Mouse (Mus musculus) hindbrain, embryonic 11.5 days (tissue): Measurements from ENCODE around the gene Angptl7. TPM values are rescaled to one million over a fixed set of nuclear protein-coding genes. Genes with fewer than 3 reads are reported as not detected.

Experiments used
- ATAC-seq: fragments of 200-750 bp; cut with Nextera tagmentation; 2 replicates; pipeline ENCODE4 v1.8.0; 2017; ENCODE audit warnings: mild to moderate bottlenecking, moderate TSS enrichment, moderate library complexity; ENCODE audit not compliant: low FRiP score
- DNase-seq: peaks from one replicate; pipeline ENCODE4 v3.0.0-alpha.2; 2015; ENCODE audit warnings: low spot score
- H3K27ac ChIP-seq: fragments of 300-500 bp; sonication (generic); 2 replicates; pipeline ENCODE4 v1.5.1; 2014; ENCODE audit warnings: mild to moderate bottlenecking, low read depth, low read length
- H3K27me3 ChIP-seq: fragments of 300-500 bp; sonication (generic); 2 replicates; pipeline ENCODE4 v1.6.1; 2014; ENCODE audit warnings: mild to moderate bottlenecking, low read length, moderate library complexity, mixed read lengths; ENCODE audit not compliant: control insufficient read depth, insufficient read depth
- H3K36me3 ChIP-seq: fragments of 300-500 bp; sonication (generic); 2 replicates; pipeline ENCODE4 v1.6.1; 2014; ENCODE audit warnings: mild to moderate bottlenecking, low read length, moderate library complexity, mixed read lengths; ENCODE audit not compliant: control insufficient read depth, insufficient read depth
- H3K4me1 ChIP-seq: fragments of 300-500 bp; sonication (generic); replicated peaks from 2 replicates; pipeline ENCODE4 v1.6.1; 2014; ENCODE audit warnings: low read length, mixed read lengths; ENCODE audit not compliant: control insufficient read depth, insufficient read depth
- H3K4me2 ChIP-seq: fragments of 300-500 bp; sonication (generic); replicated peaks from 2 replicates; pipeline ENCODE4 v1.6.1; 2014; ENCODE audit warnings: mild to moderate bottlenecking, low read depth, low read length
- H3K4me3 ChIP-seq: fragments of 300-500 bp; sonication (generic); 2 replicates; pipeline ENCODE4 v1.5.1; 2014; ENCODE audit warnings: low read depth, low read length
- H3K9ac ChIP-seq: fragments of 300-500 bp; sonication (generic); 2 replicates; pipeline ENCODE4 v1.6.1; 2014; ENCODE audit warnings: low read depth, low read length
- H3K9me3 ChIP-seq: fragments of 300-500 bp; sonication (generic); 2 replicates; pipeline ENCODE4 v1.6.1; 2016; ENCODE audit warnings: low read length; ENCODE audit not compliant: control insufficient read depth
- WGBS: fragments of 180-500 bp; shearing (Covaris S2); extraction: QIAGEN DNeasy Blood & Tissue Kit; methylation state at CpG from one replicate; pipeline ENCODE4 v1.1.7; 2014; 5-methylcytosine and 5-hydroxymethylcytosine counted together
- polyA plus RNA-seq: library from polyadenylated mRNA; unstranded; fragments of >200 nt; fragmentation: Nextera tagmentation; extraction: Ambion mirVana; gene quantifications from 2 replicates; pipeline ENCODE4 v1.2.1, GENCODE M21; 2014

The Angptl7 gene
- polyA plus RNA-seq, 1 experiment from 2014 or later, result 0.28 TPM

- DNase-seq, result no peak
- Histone ChIP-seq H3K36me3 (0 out of 2 replicates have a peak, but pooled peaks cover 3% of the 10 kb centered on the region), H3K9ac (no peak overlapping the region), H3K4me3 (no peak overlapping the region), H3K27me3 (no peaks in the 10 kb centered on the region), H3K4me2 (no peak overlapping the region), H3K27ac (no peak overlapping the region), H3K4me1 (no peaks in the 10 kb centered on the region), H3K9me3 (no peaks in the 10 kb centered on the region)
- 88% methylated on average over 8 of the region's 8 CpGs for WGBS
- no peak for ATAC-seq
Measured at GRCm38 (mm10) chr4:148509450-148510084, 9.3 kb upstream of the Angptl7 start.

GRCm38 (mm10) chr4:148508084-148508849 lies 8.0 kb upstream of the Angptl7 start:
- Histone ChIP-seq H3K9me3 (no peaks in the 10 kb centered on the region), H3K4me3 (no peak overlapping the region), H3K27ac (no peak overlapping the region), H3K4me1 (no peaks in the 10 kb centered on the region), H3K27me3 (no peaks in the 10 kb centered on the region), H3K36me3 (0 out of 2 replicates have a peak, but pooled peaks cover 3% of the 10 kb centered on the region), H3K9ac (no peak overlapping the region), H3K4me2 (no peak overlapping the region)
- no peak for DNase-seq
- 95% methylated on average over 14 of the region's 14 CpGs for WGBS
- ATAC-seq, result no peak

GRCm38 (mm10) chr4:148507585-148507984 lies 7.3 kb upstream of the Angptl7 start:
- WGBS, result 85% methylated on average over 5 of the region's 5 CpGs
- DNase-seq (no peak), ATAC-seq (no peak)
- no peak overlapping the region for H3K4me3 ChIP-seq
- no peak overlapping the region for H3K9ac ChIP-seq
- no peaks in the 10 kb centered on the region for H3K4me1 ChIP-seq
- H3K9me3 ChIP-seq, result no peaks in the 10 kb centered on the region
- no peak overlapping the region for H3K27ac ChIP-seq
- no peak overlapping the region for H3K4me2 ChIP-seq
- no peaks in the 10 kb centered on the region for H3K36me3 ChIP-seq
- no peaks in the 10 kb centered on the region for H3K27me3 ChIP-seq

- Histone ChIP-seq H3K27ac (no peak overlapping the region), H3K4me2 (no peak overlapping the region), H3K27me3 (no peaks in the 10 kb centered on the region), H3K9me3 (no peaks in the 10 kb centered on the region), H3K36me3 (no peaks in the 10 kb centered on the region), H3K9ac (no peak overlapping the region), H3K4me1 (no peaks in the 10 kb centered on the region), H3K4me3 (no peak overlapping the region)
- ATAC-seq (no peak), DNase-seq (no peak)
- WGBS, result 68% methylated on average over 8 of the region's 8 CpGs
Measured at GRCm38 (mm10) chr4:148504497-148504959, 4.3 kb upstream of the Angptl7 start.

- Histone ChIP-seq H3K9me3 (no peaks in the 10 kb centered on the region), H3K9ac (no peak overlapping the region), H3K27me3 (no peaks in the 10 kb centered on the region), H3K36me3 (peaks cover 3% of the 10 kb centered on the region; the same call in 1 of the 2 replicates), H3K27ac (no peak overlapping the region), H3K4me1 (no peaks in the 10 kb centered on the region), H3K4me2 (no peak overlapping the region), H3K4me3 (no peak overlapping the region)
- DNase-seq, result no peak
- 90% methylated on average over 25 of the region's 25 CpGs for WGBS
- ATAC-seq, result no peak
Measured at GRCm38 (mm10) chr4:148495874-148496689, 4.2 kb downstream of the Angptl7 start.

- Histone ChIP-seq H3K36me3 (peaks cover 3% of the 10 kb centered on the region; the same call in 1 of the 2 replicates), H3K27ac (no peak overlapping the region)
Measured at GRCm38 (mm10) chr4:148495160-148495559, 5.1 kb downstream of the Angptl7 start.

GRCm38 (mm10) chr4:148491448-148491847 lies 8.8 kb downstream of the Angptl7 start:
- Histone ChIP-seq H3K9ac (no peak overlapping the region), H3K4me3 (no peak overlapping the region), H3K27ac (no peak overlapping the region), H3K4me2 (no peak overlapping the region), H3K4me1 (no peaks in the 10 kb centered on the region), H3K36me3 (peaks cover 7% of the 10 kb centered on the region; the same call in 1 of the 2 replicates), H3K9me3 (no peaks in the 10 kb centered on the region), H3K27me3 (no peaks in the 10 kb centered on the region)
- ATAC-seq (no peak), DNase-seq (no peak)
- WGBS, result 93% methylated on average over 7 of the region's 7 CpGs

More at GRCm38 (mm10) chr4:148495160-148495559, 5.1 kb downstream of the Angptl7 start:
- Histone ChIP-seq H3K4me2 (no peak overlapping the region), H3K9ac (no peak overlapping the region), H3K4me1 (no peaks in the 10 kb centered on the region), H3K9me3 (no peaks in the 10 kb centered on the region), H3K27me3 (no peaks in the 10 kb centered on the region), H3K4me3 (no peak overlapping the region)
- 93% methylated on average over 6 of the region's 6 CpGs for WGBS
- ATAC-seq (no peak), DNase-seq (no peak)

- Histone ChIP-seq H3K4me2 (no peak overlapping the region), H3K27ac (no peak overlapping the region), H3K4me1 (no peaks in the 10 kb centered on the region), H3K9me3 (no peaks in the 10 kb centered on the region), H3K27me3 (no peaks in the 10 kb centered on the region), H3K4me3 (no peak overlapping the region), H3K36me3 (peaks cover 12% of the 10 kb centered on the region; the same call in 1 of the 2 replicates), H3K9ac (no peak overlapping the region)
- 96% methylated on average over 6 of the region's 6 CpGs for WGBS
- DNase-seq (no peak), ATAC-seq (no peak)
Measured at GRCm38 (mm10) chr4:148490502-148490901, 9.8 kb downstream of the Angptl7 start.
